Mouse (Mus musculus): ENCODE results near the gene Efcab9.

Efcab9 gene

GRCm38 (mm10) chr11:32531871-32532764 is at the start of gene Efcab9:
Efcab9 (minus strand) TSS chr11:32532081.
- no peak for DNase-seq (ENCODE audit: low spot score)

GRCm38 (mm10) chr11:32581031-32581430 is 49.1 kb upstream of the Efcab9 start:
- DNase-seq (ENCODE audit: low spot score) = no peak

- DNase-seq (ENCODE audit: low spot score) = no peak
These were observed 48.5 kb upstream of the Efcab9 start for GRCm38 (mm10) chr11:32580305-32580947.

GRCm38 (mm10) chr11:32576760-32577050 is 44.8 kb upstream of the Efcab9 start:
- no peak for DNase-seq (ENCODE audit: low spot score)

GRCm38 (mm10) chr11:32575964-32576759 is 44.3 kb upstream of the Efcab9 start:
- no peak for DNase-seq (ENCODE audit: low spot score)

GRCm38 (mm10) chr11:32573669-32574068 is 41.8 kb upstream of the Efcab9 start:
- no peak for DNase-seq (ENCODE audit: low spot score)

GRCm38 (mm10) chr11:32571103-32571502 is 39.2 kb upstream of the Efcab9 start:
- no peak for DNase-seq (ENCODE audit: low spot score)

GRCm38 (mm10) chr11:32568637-32569293 is 36.9 kb upstream of the Efcab9 start:
- no peak for DNase-seq (ENCODE audit: low spot score)

- no peak for DNase-seq (ENCODE audit: low spot score)
These were observed 36.2 kb upstream of the Efcab9 start for GRCm38 (mm10) chr11:32568060-32568459.

GRCm38 (mm10) chr11:32567000-32567855 is 35.3 kb upstream of the Efcab9 start:
- DNase-seq (ENCODE audit: low spot score) = no peak

- no peak for DNase-seq (ENCODE audit: low spot score)
These were observed 34.3 kb upstream of the Efcab9 start for GRCm38 (mm10) chr11:32566184-32566583.

GRCm38 (mm10) chr11:32565088-32565487 is 33.2 kb upstream of the Efcab9 start:
- no peak for DNase-seq (ENCODE audit: low spot score)

GRCm38 (mm10) chr11:32564629-32565028 is 32.7 kb upstream of the Efcab9 start:
- DNase-seq (ENCODE audit: low spot score) = no peak

- DNase-seq (ENCODE audit: low spot score) = no peak
These were observed 31.8 kb upstream of the Efcab9 start for GRCm38 (mm10) chr11:32563660-32564059.

- no peak for DNase-seq (ENCODE audit: low spot score)
These were observed 30.8 kb upstream of the Efcab9 start for GRCm38 (mm10) chr11:32562706-32563105.

- no peak for DNase-seq (ENCODE audit: low spot score)
These were observed 29.8 kb upstream of the Efcab9 start for GRCm38 (mm10) chr11:32561465-32562355.

GRCm38 (mm10) chr11:32560015-32560770 is 28.3 kb upstream of the Efcab9 start:
- DNase-seq (ENCODE audit: low spot score) = no peak

GRCm38 (mm10) chr11:32558677-32559076 is 26.8 kb upstream of the Efcab9 start:
- DNase-seq (ENCODE audit: low spot score) = no peak

- no peak for DNase-seq (ENCODE audit: low spot score)
These were observed 26.1 kb upstream of the Efcab9 start for GRCm38 (mm10) chr11:32558026-32558425.

All from urinary bladder, postnatal 25 days (tissue).